Mouse (Mus musculus): Measurements from ENCODE around the gene Dmrt1. TPM values are rescaled to one million over a fixed set of nuclear protein-coding genes. Genes with fewer than 3 reads are reported as not detected.

Gene Dmrt1
- polyA plus RNA-seq, 1 experiment from 2014 or later, result 0.06 TPM

DNA sequence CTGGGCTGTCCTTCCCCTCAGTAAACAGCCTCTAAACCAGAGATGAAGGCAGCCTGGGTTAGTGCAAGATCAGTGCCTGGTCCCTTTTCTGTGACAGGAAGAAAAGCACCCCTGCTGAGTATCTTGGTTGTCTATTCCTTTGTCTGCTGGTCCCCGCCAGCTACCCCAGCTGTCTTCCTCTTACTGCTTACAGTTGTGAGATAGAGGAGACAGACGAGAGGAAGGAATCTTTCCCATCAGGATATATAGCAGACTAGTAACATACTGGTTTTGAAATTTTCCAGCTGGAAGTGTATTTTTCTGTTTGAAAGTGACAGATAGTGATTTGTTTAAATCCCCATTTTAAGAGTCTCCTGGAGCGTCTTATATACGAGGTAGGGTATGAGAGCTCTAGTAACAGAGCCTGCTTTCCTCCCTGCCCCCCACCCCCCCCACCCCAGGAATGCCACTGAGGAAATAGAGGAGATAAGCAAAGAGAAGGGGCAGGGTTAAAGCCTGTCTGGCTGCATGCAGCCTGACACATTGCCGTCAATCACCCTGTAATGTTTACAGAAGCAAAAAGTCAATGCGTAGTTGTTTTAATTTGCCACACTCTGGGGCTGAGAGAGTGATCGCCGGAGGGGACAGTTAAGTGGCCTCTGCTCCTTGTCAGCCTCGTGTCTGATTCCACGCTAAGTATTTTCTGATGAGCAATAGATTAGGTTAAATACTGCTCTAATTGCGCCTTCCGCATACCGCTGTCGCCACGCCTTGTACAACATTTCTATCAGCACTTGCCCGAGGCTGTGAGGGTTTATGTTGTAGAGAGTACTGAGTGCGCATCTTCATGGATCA is 69.8 kb downstream of the Dmrt1 start:
- peak overlapping the region; percentile 35 for H3K4me2 ChIP-seq
- no peaks in the 10 kb centered on the region for H3K36me3 ChIP-seq
- WGBS (ENCODE audit: insufficient replicate concordance), result 8% methylated on average over 17 of the region's 17 CpGs
- H3K27ac ChIP-seq, result no peak overlapping the region
- no peaks in the 10 kb centered on the region for H3K4me1 ChIP-seq
- peaks cover 63% of the 10 kb centered on the region for H3K27me3 ChIP-seq (replicated peaks)
- no peak for ATAC-seq
- no peak overlapping the region for H3K9ac ChIP-seq
- H3K9me3 ChIP-seq (replicated peaks), result no peaks in the 10 kb centered on the region
- no peak overlapping the region for H3K4me3 ChIP-seq

GRCm38 (mm10) chr19:25578358-25578757 is 72.9 kb downstream of the Dmrt1 start:
- no peaks in the 10 kb centered on the region for H3K36me3 ChIP-seq
- no peaks in the 10 kb centered on the region for H3K9me3 ChIP-seq (replicated peaks)
- peaks cover 42% of the 10 kb centered on the region for H3K27me3 ChIP-seq (replicated peaks)
- no peak overlapping the region for H3K9ac ChIP-seq
- no peak overlapping the region for H3K27ac ChIP-seq
- no peaks in the 10 kb centered on the region for H3K4me1 ChIP-seq
- no peak for ATAC-seq
- no peak overlapping the region for H3K4me3 ChIP-seq
- H3K4me2 ChIP-seq, result no peak overlapping the region
- WGBS (ENCODE audit: insufficient replicate concordance), result 83% methylated on average over 2 of the region's 2 CpGs

- no peak for ATAC-seq
- Histone ChIP-seq H3K9me3 (replicated peaks) (no peaks in the 10 kb centered on the region), H3K27ac (no peak overlapping the region), H3K4me2 (no peak overlapping the region), H3K9ac (no peak overlapping the region), H3K4me1 (no peaks in the 10 kb centered on the region), H3K4me3 (no peak overlapping the region), H3K27me3 (replicated peaks) (peaks cover 31% of the 10 kb centered on the region), H3K36me3 (no peaks in the 10 kb centered on the region)
- WGBS (ENCODE audit: insufficient replicate concordance), result 66% methylated on average over 2 of the region's 2 CpGs
Measured at GRCm38 (mm10) chr19:25579440-25579839, 74.0 kb downstream of the Dmrt1 start.

DNA sequence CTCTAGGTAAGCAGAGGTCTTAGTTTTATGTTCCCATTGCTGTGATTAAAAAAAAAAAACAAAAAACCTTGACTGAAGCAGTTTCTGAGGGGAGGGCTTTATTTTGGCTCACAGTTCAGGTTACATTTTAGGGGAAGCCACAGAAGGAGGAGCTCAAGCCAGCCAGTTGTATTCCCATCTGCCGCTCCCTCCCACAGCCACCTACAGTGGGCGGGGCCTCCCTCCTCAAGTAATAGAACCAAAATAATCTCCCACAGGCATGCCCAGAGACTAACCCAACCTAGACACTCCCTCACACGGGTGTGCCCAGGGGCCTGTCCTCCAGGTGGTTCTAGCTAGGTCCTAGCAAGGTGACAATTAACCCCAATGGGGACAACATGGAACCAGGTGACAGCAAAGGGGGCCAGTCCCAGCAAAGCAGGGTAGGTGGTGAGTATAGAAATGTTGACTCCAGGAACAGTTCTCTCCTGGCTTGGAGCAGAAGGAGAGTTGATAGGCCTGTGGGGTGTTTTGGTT is 92.4 kb downstream of the Dmrt1 start:
- Histone ChIP-seq H3K27me3 (replicated peaks) (peaks cover 75% of the 10 kb centered on the region), H3K4me3 (no peak overlapping the region), H3K4me2 (no peak overlapping the region), H3K4me1 (no peaks in the 10 kb centered on the region), H3K9me3 (replicated peaks) (no peaks in the 10 kb centered on the region), H3K36me3 (no peaks in the 10 kb centered on the region), H3K9ac (no peak overlapping the region), H3K27ac (no peak overlapping the region)
- WGBS (ENCODE audit: insufficient replicate concordance), result 62% methylated on average over 3 of the region's 3 CpGs
- ATAC-seq, result no peak

GRCm38 (mm10) chr19:25598626-25599025 is 93.2 kb downstream of the Dmrt1 start:
- 20% methylated on average over 4 of the region's 4 CpGs for WGBS (ENCODE audit: insufficient replicate concordance)
- Histone ChIP-seq H3K36me3 (no peaks in the 10 kb centered on the region), H3K27ac (no peak overlapping the region), H3K4me3 (no peak overlapping the region), H3K27me3 (replicated peaks) (peaks cover 78% of the 10 kb centered on the region), H3K4me1 (no peaks in the 10 kb centered on the region), H3K9ac (no peak overlapping the region), H3K4me2 (no peak overlapping the region), H3K9me3 (replicated peaks) (no peaks in the 10 kb centered on the region)
- no peak for ATAC-seq

GRCm38 (mm10) chr19:25601966-25602365 is 96.5 kb downstream of the Dmrt1 start:
- peaks cover 96% of the 10 kb centered on the region for H3K27me3 ChIP-seq (replicated peaks)
- WGBS (ENCODE audit: insufficient replicate concordance), result 10% methylated on average over 8 of the region's 8 CpGs
- no peak overlapping the region for H3K27ac ChIP-seq
- H3K9ac ChIP-seq, result no peak overlapping the region
- no peak for ATAC-seq
- H3K36me3 ChIP-seq, result no peaks in the 10 kb centered on the region
- H3K4me3 ChIP-seq, result no peak overlapping the region
- no peak overlapping the region for H3K4me2 ChIP-seq
- H3K9me3 ChIP-seq (replicated peaks), result no peaks in the 10 kb centered on the region
- peaks cover 10% of the 10 kb centered on the region; the same call in 1 of the 2 replicates for H3K4me1 ChIP-seq

DNA sequence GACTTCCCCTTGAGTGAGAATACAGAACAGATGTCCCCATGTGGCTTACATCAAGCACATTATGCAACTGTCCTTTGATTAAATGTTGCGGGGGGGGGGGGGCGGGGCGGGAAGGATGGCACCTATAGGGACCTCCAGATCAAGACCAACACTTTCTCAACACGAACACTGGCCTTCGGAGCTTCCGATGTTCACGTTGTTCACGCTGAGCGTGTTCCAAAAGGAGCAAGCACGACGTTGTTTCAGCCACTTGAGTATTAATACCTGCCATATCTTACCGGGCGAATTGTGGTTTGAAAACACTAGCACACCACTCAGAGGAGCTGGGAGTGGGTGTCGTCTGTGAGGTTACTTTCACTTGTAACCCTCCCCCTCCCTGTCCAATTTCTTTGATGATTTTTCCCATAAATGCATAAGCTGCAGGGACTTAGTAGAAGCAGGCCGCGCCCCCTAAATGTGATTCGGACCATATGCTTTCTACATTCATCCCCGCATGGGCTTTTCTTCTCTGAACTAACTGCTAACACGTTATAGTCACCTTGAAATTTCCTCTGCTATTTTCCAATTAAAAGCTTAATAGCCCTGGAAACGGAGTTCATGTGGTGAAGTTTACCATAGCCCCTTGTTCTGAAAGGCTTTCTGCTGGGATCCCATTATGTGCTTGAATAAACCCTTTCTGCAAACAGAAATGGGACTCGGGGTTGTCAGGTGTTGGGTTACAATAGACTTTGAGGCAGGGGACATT is 102.2 kb downstream of the Dmrt1 start:
- no peak overlapping the region for H3K4me2 ChIP-seq
- no peak for ATAC-seq
- no peak overlapping the region for H3K9ac ChIP-seq
- peaks cover 99% of the 10 kb centered on the region for H3K27me3 ChIP-seq (replicated peaks)
- no peaks in the 10 kb centered on the region for H3K9me3 ChIP-seq (replicated peaks)
- no peak overlapping the region for H3K4me3 ChIP-seq
- WGBS (ENCODE audit: insufficient replicate concordance), result 3% methylated on average over 21 of the region's 21 CpGs
- H3K36me3 ChIP-seq, result no peaks in the 10 kb centered on the region
- peaks cover 23% of the 10 kb centered on the region for H3K4me1 ChIP-seq
- no peak overlapping the region for H3K27ac ChIP-seq

DNA sequence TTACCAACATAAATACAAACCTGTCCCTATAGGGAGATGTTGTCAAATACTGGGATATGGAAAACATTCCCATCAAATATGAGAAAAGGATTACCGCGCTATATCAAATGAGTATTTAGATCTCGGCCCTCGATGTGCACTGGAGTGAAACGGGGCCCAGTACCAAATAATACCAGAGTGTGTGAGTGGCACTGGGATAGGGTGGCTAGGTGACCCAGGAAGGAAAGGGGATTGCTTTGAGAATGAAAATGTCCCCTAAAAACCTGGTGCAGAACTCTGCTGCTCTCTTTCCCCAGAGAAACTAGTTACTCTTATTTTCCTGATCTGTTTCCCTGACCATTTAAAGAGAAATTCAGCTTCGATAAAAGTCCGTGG is 102.8 kb downstream of the Dmrt1 start:
- Histone ChIP-seq H3K4me1 (peaks cover 23% of the 10 kb centered on the region), H3K36me3 (no peaks in the 10 kb centered on the region), H3K4me2 (no peak overlapping the region), H3K4me3 (no peak overlapping the region), H3K9me3 (replicated peaks) (no peaks in the 10 kb centered on the region), H3K27me3 (replicated peaks) (peaks cover 99% of the 10 kb centered on the region), H3K27ac (no peak overlapping the region), H3K9ac (no peak overlapping the region)
- WGBS (ENCODE audit: insufficient replicate concordance), result 4% methylated on average over 7 of the region's 7 CpGs
- ATAC-seq, result no peak

DNA sequence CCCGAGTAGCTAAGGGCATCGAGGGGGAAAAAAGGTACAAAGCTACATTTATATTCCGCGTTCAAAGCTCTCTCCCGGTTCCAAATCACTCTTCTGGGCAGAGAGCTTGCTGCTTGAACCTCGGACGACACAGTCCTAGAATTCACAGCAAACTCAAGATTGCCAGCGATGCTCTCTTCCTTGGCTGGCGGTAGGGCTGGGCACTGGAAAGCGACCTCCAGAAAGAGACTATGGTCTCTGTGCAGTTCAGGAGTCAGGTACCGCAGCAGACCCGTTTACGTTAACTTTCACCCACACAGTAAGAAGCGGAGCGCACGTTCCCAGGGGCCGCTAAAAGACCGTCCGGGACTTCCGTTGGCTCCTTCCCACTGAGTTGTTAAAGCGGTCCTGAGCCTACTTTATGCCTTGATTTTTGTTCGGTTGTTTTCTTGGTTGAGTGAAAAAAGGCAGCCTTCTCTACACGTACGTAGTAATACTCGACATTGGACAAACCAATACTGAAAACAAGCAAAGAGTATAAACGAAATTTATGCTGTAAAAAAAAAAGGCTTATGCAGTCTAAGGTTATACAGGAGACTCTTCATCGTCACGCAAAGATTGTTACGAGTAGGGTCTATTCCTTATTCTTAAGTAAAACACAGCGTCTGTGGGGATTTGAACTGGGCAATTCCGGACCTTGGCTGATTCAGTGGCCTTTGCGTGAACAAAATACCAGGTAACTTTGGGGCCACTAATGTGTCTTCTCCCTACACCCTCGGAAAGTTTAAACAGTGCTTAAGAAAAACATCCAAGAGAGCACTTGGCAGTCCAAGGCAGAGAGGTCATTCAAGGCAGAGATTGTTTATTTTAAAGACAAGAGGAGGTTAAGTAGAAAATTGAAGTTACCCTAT is 103.8 kb downstream of the Dmrt1 start:
- Histone ChIP-seq H3K36me3 (no peaks in the 10 kb centered on the region), H3K4me2 (no peak overlapping the region), H3K4me3 (no peak overlapping the region), H3K9ac (no peak overlapping the region), H3K27ac (no peak overlapping the region), H3K27me3 (replicated peaks) (peaks cover 99% of the 10 kb centered on the region), H3K4me1 (peaks cover 23% of the 10 kb centered on the region), H3K9me3 (replicated peaks) (no peaks in the 10 kb centered on the region)
- 1% methylated on average over 33 of the region's 33 CpGs for WGBS (ENCODE audit: insufficient replicate concordance)
- ATAC-seq, result no peak

- Histone ChIP-seq H3K4me1 (peaks cover 23% of the 10 kb centered on the region), H3K9ac (no peak within 1 kb of the TSS), H3K9me3 (replicated peaks) (no peaks in the 10 kb centered on the region), H3K4me2 (peak within 1 kb of the TSS; percentile 54), H3K36me3 (no peaks in the 10 kb centered on the region), H3K27ac (no peak within 1 kb of the TSS), H3K4me3 (peak within 1 kb of the TSS; percentile 31), H3K27me3 (replicated peaks) (peaks cover 100% of the 10 kb centered on the region)
- ATAC-seq, result no peak
- 2% methylated on average over 24 of the region's 29 CpGs for WGBS (ENCODE audit: insufficient replicate concordance)
Measured at GRCm38 (mm10) chr19:25610015-25610410, 104.6 kb downstream of the Dmrt1 start, which contains the start of gene Dmrt3. TSS of gene Dmrt3 (plus strand) at chr19:25610301.

- Histone ChIP-seq H3K4me3 (peak overlapping the region; percentile 31), H3K36me3 (no peaks in the 10 kb centered on the region), H3K4me2 (peak overlapping the region; percentile 54), H3K27me3 (replicated peaks) (peaks cover 100% of the 10 kb centered on the region), H3K27ac (no peak overlapping the region), H3K4me1 (peaks cover 21% of the 10 kb centered on the region; the same call in 1 of the 2 replicates), H3K9me3 (replicated peaks) (no peaks in the 10 kb centered on the region), H3K9ac (no peak overlapping the region)
- WGBS (ENCODE audit: insufficient replicate concordance), result 1% methylated on average over 64 of the region's 71 CpGs
- ATAC-seq, result no peak
Measured at GRCm38 (mm10) chr19:25610411-25611111, 105.1 kb downstream of the Dmrt1 start.

Data from liver, embryonic 12.5 days (tissue).